Mouse (Mus musculus): Measurements from ENCODE around the gene Cd52.

Cd52 gene

DNA sequence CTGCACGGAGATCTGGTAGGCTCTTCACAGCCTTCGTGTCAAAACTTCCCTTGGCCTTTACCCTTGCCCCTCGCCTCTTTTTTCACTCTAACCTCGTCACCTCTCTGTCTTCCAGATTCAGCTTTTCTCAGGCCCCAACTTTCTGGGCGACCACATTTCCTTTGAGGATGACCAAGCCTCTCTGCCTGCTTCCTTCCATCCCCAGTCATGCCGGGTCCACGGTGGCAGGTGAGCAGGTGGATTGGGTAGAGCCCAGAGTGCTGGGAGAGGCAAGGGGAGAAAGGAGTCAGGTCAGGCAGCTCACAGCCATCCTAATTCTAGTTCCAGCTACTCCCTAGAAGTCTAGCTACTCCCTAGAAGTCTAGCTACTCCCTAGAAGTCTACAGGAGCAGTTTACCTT, 12.4 kb downstream of the Cd52 start:
- TF ChIP-seq GATA4 (IDR thresholded peaks at IDR 0.05; ENCODE audit: insufficient replicate concordance, low read length): no peak

DNA sequence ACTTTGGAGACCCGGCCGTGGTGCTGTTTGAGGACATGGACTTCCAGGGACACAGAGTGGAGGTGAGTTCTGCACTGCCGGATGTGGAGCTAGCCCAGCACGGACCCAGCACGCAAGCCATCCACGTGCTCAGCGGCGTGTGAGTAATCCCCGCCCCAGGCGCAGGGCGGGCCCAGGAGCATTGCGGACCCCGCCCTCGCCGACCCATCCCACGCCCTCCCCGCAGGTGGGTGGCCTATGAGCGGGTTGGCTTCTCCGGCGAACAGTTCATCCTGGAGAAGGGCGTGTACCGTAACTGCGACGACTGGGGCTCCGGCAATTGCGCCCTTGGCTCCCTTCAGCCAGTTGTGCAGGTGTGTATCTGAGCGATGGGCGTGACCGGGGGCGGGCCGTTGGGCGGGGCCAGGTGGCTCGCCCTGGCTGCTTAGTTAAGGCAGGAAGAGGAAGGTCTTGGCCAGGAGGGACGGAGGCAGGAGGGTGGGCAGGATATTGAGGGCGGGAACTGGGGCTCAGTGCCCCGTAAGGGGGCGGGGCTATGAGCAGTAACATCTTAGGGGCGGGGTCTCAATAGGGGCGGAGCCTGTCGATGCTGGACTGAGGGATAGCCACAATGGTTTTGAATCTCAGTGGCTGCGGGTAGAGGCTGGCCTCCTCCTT, 13.0 kb downstream of the Cd52 start:
- TF ChIP-seq GATA4 (IDR thresholded peaks at IDR 0.05; ENCODE audit: insufficient replicate concordance, low read length): no peak

DNA sequence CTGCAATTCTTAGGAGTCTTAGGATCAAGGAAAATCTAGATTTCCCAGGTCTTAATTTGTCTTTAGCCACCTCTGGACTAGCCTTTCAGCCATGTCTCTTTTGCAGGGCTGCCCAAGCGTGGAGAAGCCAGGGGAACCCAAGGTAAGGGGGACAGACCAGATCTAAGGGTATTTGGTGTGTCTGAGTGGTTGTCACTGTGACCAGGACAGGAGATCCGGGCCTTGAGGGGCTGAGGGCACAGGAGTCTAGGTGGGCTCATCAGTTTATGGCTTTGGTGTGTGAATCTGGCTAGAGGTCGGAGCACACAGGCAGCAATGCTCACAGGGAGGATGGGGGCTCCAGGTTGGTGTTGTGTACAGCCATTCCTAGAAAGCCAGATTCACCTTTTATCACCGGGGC, 14.2 kb downstream of the Cd52 start:
- no peak for TF ChIP-seq GATA4 (IDR thresholded peaks at IDR 0.05; ENCODE audit: insufficient replicate concordance, low read length)

DNA sequence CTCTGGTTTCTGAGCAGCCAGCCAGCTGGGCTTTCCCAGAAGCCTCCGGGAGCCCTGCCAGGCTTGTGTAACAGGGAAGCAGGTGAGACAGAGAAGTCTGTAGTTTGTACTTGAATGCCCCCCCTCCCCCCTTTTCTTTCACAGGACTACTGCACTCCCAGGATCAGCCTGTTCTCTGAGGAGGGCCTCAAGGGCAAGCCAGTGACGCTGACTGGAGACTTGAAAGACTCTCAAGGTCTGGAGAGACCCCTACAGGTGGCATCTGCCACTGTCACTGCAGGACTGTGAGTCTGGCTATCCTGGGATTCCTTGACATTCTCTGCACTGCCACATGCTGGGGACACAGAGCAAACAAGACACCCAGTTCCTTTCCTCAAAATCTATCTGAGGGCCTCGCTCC, 16.2 kb downstream of the Cd52 start:
- TF ChIP-seq GATA4 (IDR thresholded peaks at IDR 0.05; ENCODE audit: insufficient replicate concordance, low read length): no peak

DNA sequence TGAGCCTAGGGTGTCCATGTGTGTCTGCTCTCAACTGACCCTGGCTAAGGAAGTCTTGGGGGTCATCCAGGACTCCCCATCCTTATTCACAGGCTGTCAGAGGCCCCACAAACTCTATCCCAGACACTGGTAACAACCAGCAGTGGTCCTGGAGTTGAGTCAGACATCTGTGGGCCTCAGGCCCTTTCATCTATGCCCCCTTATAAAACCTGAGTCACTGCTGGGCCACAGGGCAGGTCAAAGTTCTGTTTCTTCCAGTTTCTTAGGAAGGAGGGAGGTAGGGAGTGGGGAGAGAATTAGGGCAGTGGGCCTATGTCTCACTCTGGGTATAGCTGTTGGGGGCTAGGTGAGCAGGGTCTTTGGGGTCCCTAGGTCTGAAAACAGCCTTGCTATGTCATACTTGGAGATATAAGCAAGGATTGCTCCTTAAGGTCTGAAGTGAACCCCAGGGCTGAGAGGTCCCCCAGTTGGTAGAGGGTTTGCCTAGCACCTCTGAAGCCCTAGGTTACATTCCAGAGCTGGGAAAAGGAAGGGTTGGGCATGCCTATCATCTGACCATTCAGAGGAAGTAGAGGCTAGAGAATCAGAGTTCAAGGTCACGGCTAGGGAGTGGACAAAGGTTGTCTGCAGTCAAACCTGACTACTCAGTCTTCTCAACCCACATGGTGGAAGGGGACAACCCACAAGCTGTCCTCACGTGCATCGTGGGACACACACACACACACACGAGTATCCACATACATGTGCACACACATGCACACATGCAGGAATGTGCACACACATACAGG, 25.9 kb downstream of the Cd52 start:
- no peak for TF ChIP-seq GATA4 (IDR thresholded peaks at IDR 0.05; ENCODE audit: insufficient replicate concordance, low read length)

DNA sequence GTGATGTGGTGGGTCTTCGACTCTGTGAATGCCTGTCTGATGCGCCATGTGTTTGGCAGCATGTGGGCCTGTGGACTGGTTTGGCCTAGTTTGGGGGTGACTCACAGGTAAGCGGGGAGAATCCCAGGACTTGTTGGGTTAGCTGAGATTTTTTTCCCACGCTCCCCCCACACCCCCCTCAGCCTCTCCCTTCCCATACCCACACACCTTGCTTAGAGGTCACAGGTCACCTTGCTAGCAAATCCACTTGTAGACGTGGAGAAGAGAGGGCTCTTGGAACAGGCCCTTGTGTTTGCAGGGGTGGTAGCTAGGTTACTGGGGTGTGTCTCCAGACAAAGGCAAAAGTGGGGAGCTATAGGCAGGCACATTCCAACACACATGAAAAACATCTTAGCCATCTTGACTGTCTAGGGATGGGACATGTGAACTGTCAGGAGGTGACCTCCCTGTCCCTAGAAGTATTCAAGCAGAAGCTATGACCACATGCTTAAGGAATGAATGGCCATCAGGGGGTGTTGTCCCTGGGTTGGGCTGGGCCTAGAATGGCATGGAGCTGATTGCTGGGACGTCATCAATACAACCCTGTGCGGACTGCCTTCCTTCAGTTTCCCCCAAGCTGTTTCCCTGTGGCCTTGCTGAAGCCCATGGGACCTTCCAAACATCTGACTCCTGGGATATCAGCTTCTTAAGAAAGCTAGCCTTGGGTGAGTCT, 26.9 kb downstream of the Cd52 start:
- TF ChIP-seq GATA4 (IDR thresholded peaks at IDR 0.05; ENCODE audit: insufficient replicate concordance, low read length): no peak

DNA sequence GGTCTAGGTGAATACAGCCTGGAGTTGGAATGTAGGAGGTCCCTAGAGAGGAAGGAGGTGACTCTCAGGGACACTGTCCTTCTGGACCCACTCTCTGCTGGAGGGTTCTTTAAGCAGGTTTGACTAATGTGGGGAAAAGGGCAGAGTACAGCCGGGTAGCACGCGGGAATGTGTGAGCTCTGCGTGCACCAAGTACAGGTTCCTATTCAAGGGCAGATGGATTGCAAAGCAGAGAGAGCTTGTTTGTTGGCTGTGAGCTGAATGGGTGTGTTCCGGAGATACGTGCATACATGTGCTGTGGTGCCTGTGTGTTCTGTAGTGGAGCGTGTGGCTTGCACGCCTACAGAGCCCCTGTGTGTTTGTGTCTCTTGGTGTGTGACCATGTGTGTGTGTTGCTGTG, 27.5 kb downstream of the Cd52 start:
- no peak for TF ChIP-seq GATA4 (IDR thresholded peaks at IDR 0.05; ENCODE audit: insufficient replicate concordance, low read length)

DNA sequence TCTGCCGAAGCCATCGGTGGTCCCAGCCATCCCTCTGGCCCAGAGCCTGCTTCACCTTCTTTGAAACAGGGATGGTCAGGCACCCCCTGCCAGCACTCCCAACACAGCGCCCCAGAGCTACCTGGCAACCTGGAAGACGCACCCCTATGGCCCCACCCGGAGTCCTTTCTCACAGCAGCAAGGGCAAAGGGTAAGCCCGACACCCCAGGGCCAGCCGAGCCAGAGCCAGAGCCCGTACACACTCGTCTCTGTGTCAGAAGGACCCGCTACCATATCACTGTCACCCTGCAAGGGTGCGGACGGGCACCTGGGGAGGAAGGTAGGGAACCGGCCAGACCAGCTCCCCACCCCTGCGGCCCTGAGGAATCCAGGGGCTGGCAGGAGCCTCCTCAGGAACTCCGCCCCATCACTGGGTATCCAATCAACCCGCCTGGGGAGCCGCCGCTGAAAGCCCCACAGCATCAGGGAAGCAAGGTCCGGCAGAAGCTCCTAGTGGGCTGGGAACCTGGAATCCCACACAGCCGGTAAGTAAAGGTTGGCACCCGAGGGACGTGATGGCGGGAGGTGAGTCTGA, 29.4 kb downstream of the Cd52 start:
- TF ChIP-seq GATA4 (IDR thresholded peaks at IDR 0.05; ENCODE audit: insufficient replicate concordance, low read length): no peak

DNA sequence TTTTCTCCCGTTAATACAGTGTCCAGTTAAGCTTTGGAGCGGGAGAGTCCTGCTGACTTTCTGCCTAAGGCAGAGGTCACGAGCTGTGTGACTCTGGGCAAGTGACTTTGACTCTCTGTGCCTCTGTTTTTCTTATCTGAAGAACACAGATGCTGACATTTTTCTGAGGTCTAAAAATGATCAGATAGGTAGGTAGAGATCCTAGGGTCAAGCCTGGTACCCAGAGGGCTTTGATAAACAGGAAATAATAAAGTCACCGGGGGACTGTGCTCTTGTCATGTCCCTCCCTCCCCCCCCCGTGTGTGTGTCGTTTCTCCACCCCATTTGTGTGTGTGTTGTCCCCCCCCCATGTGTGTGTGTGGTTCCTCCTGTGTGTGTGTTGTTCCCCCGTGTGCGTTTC, 32.3 kb downstream of the Cd52 start:
- TF ChIP-seq GATA4 (IDR thresholded peaks at IDR 0.05; ENCODE audit: insufficient replicate concordance, low read length): no peak

DNA sequence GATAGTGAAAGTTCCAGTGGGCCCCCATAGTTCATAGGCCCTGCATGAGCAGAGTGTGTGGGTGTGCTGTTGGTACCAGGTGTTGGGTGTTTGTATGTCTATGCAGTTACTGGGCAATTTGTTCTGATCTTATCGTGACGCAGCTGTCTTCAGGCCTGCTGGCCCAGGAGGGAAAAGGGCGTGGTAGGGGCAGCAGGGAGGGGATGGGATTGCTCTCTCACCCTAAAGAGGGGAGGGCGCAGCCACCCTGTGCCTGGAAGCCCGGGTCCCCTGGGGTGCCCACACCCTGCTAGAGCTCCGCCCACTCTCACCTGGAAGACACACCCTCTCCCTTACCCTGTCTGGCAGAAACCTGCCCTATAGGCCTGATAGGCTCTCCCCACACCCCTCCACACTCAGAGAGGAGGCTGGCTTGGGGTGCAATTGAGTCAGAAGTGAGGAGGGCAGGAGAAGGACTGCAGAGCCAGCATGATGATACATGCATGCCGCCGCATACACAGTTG, 32.9 kb downstream of the Cd52 start:
- TF ChIP-seq GATA4 (IDR thresholded peaks at IDR 0.05; ENCODE audit: insufficient replicate concordance, low read length): no peak

DNA sequence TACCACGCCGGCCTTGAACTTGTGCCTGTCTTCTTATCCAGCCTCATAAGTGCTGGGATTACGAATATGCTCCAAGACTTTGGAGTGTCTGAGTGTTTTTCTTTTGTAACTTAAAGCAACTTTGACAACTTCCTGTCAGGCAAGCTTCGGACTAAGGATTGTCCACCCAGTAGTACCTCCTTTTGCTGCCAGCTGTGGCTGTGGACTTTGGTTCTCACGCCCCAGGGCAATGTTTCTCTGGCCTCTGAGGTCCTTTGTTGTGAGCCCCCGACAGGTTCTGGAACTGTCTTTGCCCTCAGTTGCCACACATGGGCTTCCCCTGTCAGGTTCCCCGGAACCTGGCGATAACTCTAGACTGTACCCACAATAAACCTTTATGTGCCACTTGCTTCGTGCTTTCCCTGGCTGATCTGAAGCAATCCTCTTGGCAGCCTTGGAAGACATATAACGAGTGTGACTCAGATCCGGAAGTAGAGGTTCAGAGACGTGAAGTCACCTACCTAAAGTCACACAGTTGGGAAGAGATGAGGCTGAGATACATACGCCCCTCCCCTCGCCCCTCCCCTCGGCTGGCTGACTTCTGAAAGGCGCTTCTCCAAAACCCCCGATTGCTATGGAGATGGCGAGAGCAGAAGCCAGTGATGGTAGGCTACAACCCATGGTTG, 33.6 kb downstream of the Cd52 start:
- no peak for TF ChIP-seq GATA4 (IDR thresholded peaks at IDR 0.05; ENCODE audit: insufficient replicate concordance, low read length)

DNA sequence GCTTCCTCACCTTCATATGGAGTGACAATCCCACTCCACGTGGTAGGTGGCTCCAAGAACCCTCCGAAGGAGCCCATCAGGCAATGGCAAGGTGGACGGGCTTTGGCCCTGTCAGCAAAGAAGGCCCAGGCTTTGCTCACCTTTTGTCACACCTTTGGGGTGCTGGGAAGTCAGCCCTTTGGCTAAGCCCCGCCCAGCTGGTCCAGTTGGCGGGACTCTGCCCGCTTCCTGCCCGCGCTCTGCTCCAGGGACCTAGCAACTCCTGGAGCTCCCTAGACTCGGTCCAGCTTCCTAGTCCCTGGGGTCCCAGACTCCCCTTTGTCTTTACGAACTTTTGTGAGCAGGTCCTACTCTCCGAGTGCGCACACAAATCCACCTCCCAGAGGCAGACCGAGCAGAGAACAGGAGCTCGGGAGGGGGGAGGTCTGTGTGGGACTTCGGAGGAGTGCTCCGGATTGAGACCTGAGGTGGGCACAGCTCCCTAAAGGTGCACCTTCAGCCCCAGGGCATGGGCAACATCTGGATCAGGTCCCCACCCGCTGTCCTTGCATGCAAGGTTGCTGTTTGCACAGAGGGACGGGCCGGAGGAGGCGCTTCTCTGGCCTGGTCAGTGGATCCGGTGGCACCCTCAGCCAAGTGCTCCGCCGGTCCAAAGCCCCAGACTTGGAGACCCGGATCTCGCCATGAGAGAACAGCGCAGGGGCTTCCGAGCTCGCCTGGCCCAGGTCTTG, 34.6 kb downstream of the Cd52 start, which contains the start of gene Crybg2:
TSS of gene Crybg2 (plus strand) at position 681 of the 731 bp plus-strand sequence.
- no peak for TF ChIP-seq GATA4 (IDR thresholded peaks at IDR 0.05; ENCODE audit: insufficient replicate concordance, low read length)

DNA sequence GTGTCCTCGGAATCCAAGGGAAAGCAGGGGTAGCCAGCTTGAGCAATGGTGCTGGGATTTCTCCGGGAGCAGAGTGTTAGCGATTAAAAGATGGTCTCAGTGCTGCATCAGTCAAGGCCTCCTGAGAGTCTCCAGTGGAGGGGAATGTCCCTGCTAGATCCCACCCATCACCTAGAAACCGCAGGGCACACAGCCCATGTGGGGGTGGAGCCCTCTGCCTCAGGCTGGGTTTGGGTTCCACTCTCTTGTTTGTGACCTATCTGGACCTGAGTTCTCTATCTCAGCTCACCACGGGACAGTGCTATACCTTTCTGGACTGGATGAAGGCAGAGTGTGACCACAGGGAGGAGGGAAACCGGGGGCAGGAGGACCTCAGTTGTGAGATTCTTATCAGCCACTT, 36.0 kb downstream of the Cd52 start:
- no peak for TF ChIP-seq GATA4 (IDR thresholded peaks at IDR 0.05; ENCODE audit: insufficient replicate concordance, low read length)

DNA sequence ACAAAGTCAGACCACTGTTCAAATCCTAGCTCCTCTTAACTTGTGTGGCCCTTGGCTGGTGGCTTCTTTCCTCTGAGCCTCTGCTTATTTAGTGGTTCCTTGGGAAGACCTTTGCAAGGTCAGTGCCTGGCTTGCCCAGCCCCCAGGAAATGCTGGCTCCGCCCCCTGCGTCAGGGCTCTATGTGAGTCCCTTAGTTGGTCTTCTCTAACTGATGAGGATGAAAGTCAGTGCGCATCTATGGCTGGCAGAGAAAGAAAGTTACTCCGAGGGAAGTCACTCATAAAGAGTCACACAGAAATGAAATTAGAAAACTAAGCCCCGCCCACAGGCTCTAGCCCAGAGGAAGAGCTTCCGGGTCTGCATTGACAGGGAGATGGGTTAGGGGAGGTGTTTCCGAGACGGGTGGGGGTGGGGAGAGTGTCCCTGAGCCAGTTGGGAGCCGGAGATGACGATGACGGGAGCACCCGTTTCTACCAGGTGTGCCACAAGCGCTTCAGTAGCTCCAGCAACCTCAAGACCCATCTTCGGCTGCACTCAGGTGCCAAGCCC, 36.6 kb downstream of the Cd52 start:
- no peak for TF ChIP-seq GATA4 (IDR thresholded peaks at IDR 0.05; ENCODE audit: insufficient replicate concordance, low read length)
